Mouse (Mus musculus) myocyte (in vitro differentiated cells): Measurements from ENCODE around the gene Csmd2. TPM values are rescaled to one million over a fixed set of nuclear protein-coding genes. Genes with fewer than 3 reads are reported as not detected.

Source experiments
- H3K27me3 ChIP-seq: one replicate; pipeline ENCODE4 v1.6.1; 2011; ENCODE audit not compliant: control insufficient read depth, insufficient read depth, insufficient read length
- H3K36me3 ChIP-seq: one replicate; pipeline ENCODE4 v1.6.1; 2011; ENCODE audit not compliant: control insufficient read depth, insufficient read depth
- H3K4me2 ChIP-seq: one replicate; pipeline ENCODE4 v1.6.1; 2011; ENCODE audit warnings: low read depth, control low read depth
- H3K4me3 ChIP-seq: one replicate; pipeline ENCODE4 v1.5.1; 2011; ENCODE audit warnings: mild to moderate bottlenecking, control low read depth, moderate library complexity
- H3K79me2 ChIP-seq: one replicate; pipeline ENCODE4 v1.6.1; 2011; ENCODE audit not compliant: control insufficient read depth, insufficient read depth
- H3ac ChIP-seq: one replicate; pipeline ENCODE4 v1.6.1; 2011; ENCODE audit not compliant: control insufficient read depth, insufficient read length
- CEBPB ChIP-seq: IDR thresholded peaks from 2 replicates; pipeline ENCODE4 v1.6.1; 2011; ENCODE audit warnings: mild to moderate bottlenecking, moderate library complexity; ENCODE audit not compliant: poor library complexity, insufficient read depth, severe bottlenecking
- E2F4 ChIP-seq: IDR thresholded peaks from one replicate; pipeline ENCODE4 v1.6.1; 2011; ENCODE audit warnings: mild to moderate bottlenecking, control low read depth, moderate library complexity; ENCODE audit not compliant: insufficient read depth
- MAX ChIP-seq: IDR thresholded peaks from one replicate; pipeline ENCODE4 v1.6.1; 2011; ENCODE audit warnings: low read depth, mild to moderate bottlenecking, control low read depth
- MYOD1 ChIP-seq, 3 experiments: IDR thresholded peaks; one replicate each; pipeline ENCODE4 v1.6.1; 2011; ENCODE audit warnings: control low read depth in 2 of 3, low read depth in 2 of 3, mild to moderate bottlenecking in 2 of 3, moderate library complexity in 1 of 3; ENCODE audit not compliant: insufficient read length in 2 of 3, control insufficient read depth in 1 of 3
- MYOG ChIP-seq, 3 experiments: IDR thresholded peaks; one replicate each; pipeline ENCODE4 v1.6.1; 2011; ENCODE audit warnings: control low read depth in 2 of 3, low read depth in 2 of 3, mild to moderate bottlenecking in 2 of 3; ENCODE audit not compliant: insufficient read length in 2 of 3, control insufficient read depth in 1 of 3, insufficient read depth in 1 of 3
- POLR2A ChIP-seq: IDR thresholded peaks from one replicate; pipeline ENCODE4 v1.6.1; 2011; ENCODE audit warnings: low read depth, mild to moderate bottlenecking, control low read depth, moderate library complexity; ENCODE audit not compliant: insufficient read length
- POLR2AphosphoS2 ChIP-seq: IDR thresholded peaks from one replicate; pipeline ENCODE4 v1.6.1; 2011; ENCODE audit warnings: low read depth, control low read depth; ENCODE audit not compliant: insufficient read length
- REST ChIP-seq: IDR thresholded peaks from one replicate; pipeline ENCODE4 v1.6.1; 2011; ENCODE audit warnings: mild to moderate bottlenecking, control low read depth, moderate library complexity; ENCODE audit not compliant: insufficient read depth, insufficient read length
- SRF ChIP-seq: IDR thresholded peaks from one replicate; pipeline ENCODE4 v1.6.1; 2011; ENCODE audit warnings: low read depth; ENCODE audit not compliant: control insufficient read depth, insufficient read length
- TCF12 ChIP-seq: IDR thresholded peaks from one replicate; pipeline ENCODE4 v1.6.1; 2011; ENCODE audit warnings: mild to moderate bottlenecking, control low read depth; ENCODE audit not compliant: poor library complexity, insufficient read depth, severe bottlenecking
- TCF3 ChIP-seq: IDR thresholded peaks from one replicate; pipeline ENCODE4 v1.6.1; 2011; ENCODE audit warnings: low read depth, control low read depth; ENCODE audit not compliant: insufficient read length
- USF1 ChIP-seq: IDR thresholded peaks from one replicate; pipeline ENCODE4 v1.6.1; 2011; ENCODE audit warnings: low read depth, mild to moderate bottlenecking, control low read depth, moderate library complexity
- polyA plus RNA-seq: library from polyadenylated mRNA; unstranded; fragments of >200 nt; fragmentation: generic; extraction: Trizol; gene quantifications from one replicate; pipeline ENCODE4 v1.2.1, GENCODE M21; 2012; ENCODE audit warnings: missing spikeins

Csmd2 gene
- polyA plus RNA-seq, 1 experiment: not detected

DNA sequence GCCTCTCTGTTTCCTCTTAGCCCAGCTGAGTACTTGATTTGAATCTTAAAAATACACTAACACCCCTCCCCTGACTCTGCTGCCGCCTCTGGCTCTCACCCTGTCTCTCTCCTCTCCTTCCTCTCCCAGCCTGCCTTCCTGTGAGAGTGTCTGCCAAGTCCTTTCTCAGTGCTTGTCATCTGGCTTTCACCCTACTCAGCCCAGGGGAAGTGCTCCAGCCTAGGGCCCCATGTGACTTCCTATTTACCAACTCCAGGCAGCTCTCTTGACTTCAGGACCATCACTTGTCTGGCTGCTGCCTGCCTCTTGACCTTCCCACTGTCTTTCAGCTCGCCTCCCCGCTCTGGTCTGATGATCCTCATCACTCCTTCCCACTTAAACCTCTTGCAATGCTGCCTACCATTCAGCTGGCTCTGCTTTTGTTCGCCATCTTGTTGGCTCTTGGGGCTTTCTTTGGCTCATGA is 15.0 kb downstream of the Csmd2 start:
- no peak overlapping the region for H3K4me3 ChIP-seq
- no peaks in the 10 kb centered on the region for H3K27me3 ChIP-seq
- H3K79me2 ChIP-seq: no peaks in the 10 kb centered on the region
- no peak overlapping the region for H3K4me2 ChIP-seq
- no peaks in the 10 kb centered on the region for H3K36me3 ChIP-seq
- H3ac ChIP-seq: no peak overlapping the region
- no peak for TF ChIP-seq MAX
- no peak for TF ChIP-seq TCF3
- no peak for TF ChIP-seq REST
- TF ChIP-seq MYOG (IDR thresholded peaks at IDR 0.05; ENCODE audit: control insufficient read depth in 1 of 3, insufficient read depth in 1 of 3, insufficient read length in 2 of 3, low read depth in 2 of 3): no peak
- no peak for TF ChIP-seq CEBPB
- no peak for TF ChIP-seq POLR2AphosphoS2
- no peak for TF ChIP-seq USF1
- no peak for TF ChIP-seq E2F4
- TF ChIP-seq MYOD1 (IDR thresholded peaks at IDR 0.05; ENCODE audit: control insufficient read depth in 1 of 3, insufficient read length in 2 of 3, low read depth in 2 of 3): no peak

- Histone ChIP-seq H3K4me2 (no peak overlapping the region), H3K36me3 (no peaks in the 10 kb centered on the region), H3K27me3 (no peaks in the 10 kb centered on the region), H3ac (no peak overlapping the region), H3K79me2 (no peaks in the 10 kb centered on the region), H3K4me3 (no peak overlapping the region)
- TF ChIP-seq SRF (no peak), REST (no peak), E2F4 (no peak), MAX (no peak), POLR2AphosphoS2 (no peak), MYOD1 (IDR thresholded peaks at IDR 0.05; ENCODE audit: control insufficient read depth in 1 of 3, insufficient read length in 2 of 3, low read depth in 2 of 3) (no peak), TCF3 (no peak), MYOG (IDR thresholded peaks at IDR 0.05; ENCODE audit: control insufficient read depth in 1 of 3, insufficient read depth in 1 of 3, insufficient read length in 2 of 3, low read depth in 2 of 3) (no peak), TCF12 (no peak), CEBPB (no peak), POLR2A (no peak), USF1 (no peak)
These were observed 17.3 kb downstream of the Csmd2 start for GRCm38 (mm10) chr4:128004797-128005452.

GRCm38 (mm10) chr4:128019465-128019864 is 31.8 kb downstream of the Csmd2 start:
- Histone ChIP-seq H3K36me3 (no peaks in the 10 kb centered on the region), H3K27me3 (no peaks in the 10 kb centered on the region), H3K79me2 (no peaks in the 10 kb centered on the region)

GRCm38 (mm10) chr4:128028294-128028693 is 40.6 kb downstream of the Csmd2 start:
- Histone ChIP-seq H3K4me3 (no peak overlapping the region), H3ac (no peak overlapping the region), H3K36me3 (no peaks in the 10 kb centered on the region), H3K79me2 (no peaks in the 10 kb centered on the region), H3K27me3 (no peaks in the 10 kb centered on the region), H3K4me2 (no peak overlapping the region)
- no peak for TF ChIP-seq TCF3
- TF ChIP-seq USF1: no peak
- TF ChIP-seq MYOG (IDR thresholded peaks at IDR 0.05; ENCODE audit: control insufficient read depth in 1 of 3, insufficient read depth in 1 of 3, insufficient read length in 2 of 3, low read depth in 2 of 3): no peak
- no peak for TF ChIP-seq MAX

More at GRCm38 (mm10) chr4:128019465-128019864, 31.8 kb downstream of the Csmd2 start:
- no peak overlapping the region for H3ac ChIP-seq
- no peak overlapping the region for H3K4me2 ChIP-seq
- no peak overlapping the region for H3K4me3 ChIP-seq
- TF ChIP-seq USF1 (no peak), MYOD1 (IDR thresholded peaks at IDR 0.05; ENCODE audit: control insufficient read depth in 1 of 3, insufficient read length in 2 of 3, low read depth in 2 of 3) (no peak), REST (no peak)

DNA sequence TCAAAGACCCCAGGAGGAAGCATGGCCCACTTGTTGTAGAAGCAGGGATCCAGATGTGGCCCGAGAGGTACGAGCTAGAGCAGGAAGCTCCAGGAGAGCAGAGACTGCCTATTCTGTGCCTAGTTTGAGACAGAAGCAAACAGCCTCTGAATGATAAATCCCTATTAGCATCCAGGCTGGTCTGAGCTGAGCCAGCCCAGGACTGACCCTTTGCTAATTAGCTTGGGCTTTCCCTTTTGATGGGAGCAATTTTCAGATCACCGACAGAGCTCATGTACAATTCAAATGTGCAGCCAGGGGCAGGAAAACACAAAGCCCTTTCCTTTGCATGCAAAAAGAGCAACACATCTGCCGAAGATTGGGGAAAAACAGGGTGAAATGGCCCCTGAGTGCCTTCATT is 54.2 kb downstream of the Csmd2 start:
- H3ac ChIP-seq: no peak overlapping the region

More for the DNA sequence above, 54.2 kb downstream of the Csmd2 start:
- Histone ChIP-seq H3K79me2 (no peaks in the 10 kb centered on the region), H3K4me2 (no peak overlapping the region), H3K4me3 (no peak overlapping the region), H3K36me3 (no peaks in the 10 kb centered on the region), H3K27me3 (no peaks in the 10 kb centered on the region)
- TF ChIP-seq TCF3 (no peak), CEBPB (no peak), MYOD1 (IDR thresholded peaks at IDR 0.05; ENCODE audit: control insufficient read depth in 1 of 3, insufficient read length in 2 of 3, low read depth in 2 of 3) (no peak), MAX (no peak), SRF (no peak), POLR2A (no peak), REST (no peak), TCF12 (no peak), E2F4 (no peak), MYOG (IDR thresholded peaks at IDR 0.05; ENCODE audit: control insufficient read depth in 1 of 3, insufficient read depth in 1 of 3, insufficient read length in 2 of 3, low read depth in 2 of 3) (no peak)
